Mouse (Mus musculus) limb, embryonic 11.5 days (tissue): ENCODE measurements at regions not wholly inside any gene's neighbourhood (a gene's known extent, or its start where the extent isn't known, plus 50 kb on each side); places are given as distances from the start of the nearest gene placed in this dataset.
A peak's percentile ranks its signal among the peaks of the same experiment; 100 is the strongest.
"Not testable (repeated sequence)": the region's sequence is repeated elsewhere in the genome, so short reads cannot be mapped to it uniquely, and the experiment has no call there.

Source experiments
- ATAC-seq: fragments of 200-750 bp; cut with Nextera tagmentation; 2 replicates; pipeline ENCODE4 v1.8.0; 2017; ENCODE audit warnings: low read depth; ENCODE audit not compliant: insufficient number of reproducible peaks, low FRiP score, low TSS enrichment
- DNase-seq: peaks from one replicate; pipeline ENCODE4 v3.0.0-alpha.2; 2015; ENCODE audit warnings: low spot score
- H3K27ac ChIP-seq: fragments of 300-500 bp; sonication (generic); replicated peaks from 2 replicates; pipeline ENCODE4 v1.5.1; 2014; ENCODE audit warnings: low read depth, mild to moderate bottlenecking, low read length
- H3K27me3 ChIP-seq: fragments of 300-500 bp; sonication (generic); 2 replicates; pipeline ENCODE4 v1.6.1; 2014; ENCODE audit warnings: mild to moderate bottlenecking, low read length, mixed read lengths; ENCODE audit not compliant: control insufficient read depth, insufficient read depth
- H3K36me3 ChIP-seq: fragments of 300-500 bp; sonication (generic); 2 replicates; pipeline ENCODE4 v1.6.1; 2014; ENCODE audit warnings: mild to moderate bottlenecking, low read length, moderate library complexity, mixed read lengths; ENCODE audit not compliant: control insufficient read depth, insufficient read depth
- H3K4me1 ChIP-seq: fragments of 300-500 bp; sonication (generic); 2 replicates; pipeline ENCODE4 v1.6.1; 2014; ENCODE audit warnings: low read length, mixed read lengths; ENCODE audit not compliant: control insufficient read depth, insufficient read depth
- H3K4me2 ChIP-seq: fragments of 300-500 bp; sonication (generic); 2 replicates; pipeline ENCODE4 v1.6.1; 2014; ENCODE audit warnings: low read depth, mild to moderate bottlenecking, moderate library complexity; ENCODE audit not compliant: severe bottlenecking
- H3K4me3 ChIP-seq: fragments of 300-500 bp; sonication (generic); 2 replicates; pipeline ENCODE4 v1.5.1; 2014; ENCODE audit warnings: low read depth, low read length
- H3K9ac ChIP-seq: fragments of 300-500 bp; sonication (generic); 2 replicates; pipeline ENCODE4 v1.6.1; 2014; ENCODE audit warnings: mild to moderate bottlenecking, low read length
- H3K9me3 ChIP-seq: fragments of 300-500 bp; sonication (generic); 2 replicates; pipeline ENCODE4 v1.6.1; 2016; ENCODE audit warnings: low read length; ENCODE audit not compliant: control insufficient read depth
- WGBS: fragments of 180-500 bp; shearing (Covaris S2); extraction: QIAGEN DNeasy Blood & Tissue Kit; methylation state at CpG from one replicate; pipeline ENCODE4 v1.1.7; 2014; 5-methylcytosine and 5-hydroxymethylcytosine counted together

DNA sequence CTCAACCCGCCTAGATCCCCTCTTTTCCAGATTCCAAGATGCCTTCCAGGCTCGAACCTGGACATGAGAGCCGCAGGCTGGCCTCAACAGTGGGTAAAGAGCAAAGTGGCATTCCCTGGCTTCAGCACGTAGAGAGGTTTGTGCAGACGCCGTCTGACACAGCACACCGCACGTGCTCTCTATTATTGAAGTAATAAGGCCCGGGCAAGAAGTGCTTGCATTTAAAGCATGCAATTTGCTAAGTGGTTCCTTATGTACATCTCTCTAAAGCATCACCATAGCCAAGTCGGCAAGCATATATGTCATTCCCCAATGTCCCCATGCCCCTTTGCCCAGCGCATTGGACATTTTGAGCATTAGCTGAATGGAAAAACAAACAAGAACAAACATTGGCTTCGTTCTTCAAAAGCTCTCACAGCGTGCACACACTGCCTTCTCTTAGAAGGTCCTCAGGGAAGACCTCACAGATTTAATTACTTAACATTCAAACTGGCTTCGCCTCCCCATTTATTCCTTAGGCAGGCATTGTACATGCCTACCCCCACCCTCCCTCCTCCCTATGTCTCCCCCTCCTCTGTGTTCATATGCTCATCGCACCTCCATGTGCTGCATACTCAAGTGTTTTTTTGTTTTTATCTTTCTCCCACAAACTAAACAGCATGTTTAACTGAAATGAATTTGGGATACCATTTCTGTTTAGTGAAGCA is 273.9 kb downstream of the Samd5 start:
- 68% methylated on average over 15 of the region's 15 CpGs for WGBS
- ATAC-seq: no peak

DNA sequence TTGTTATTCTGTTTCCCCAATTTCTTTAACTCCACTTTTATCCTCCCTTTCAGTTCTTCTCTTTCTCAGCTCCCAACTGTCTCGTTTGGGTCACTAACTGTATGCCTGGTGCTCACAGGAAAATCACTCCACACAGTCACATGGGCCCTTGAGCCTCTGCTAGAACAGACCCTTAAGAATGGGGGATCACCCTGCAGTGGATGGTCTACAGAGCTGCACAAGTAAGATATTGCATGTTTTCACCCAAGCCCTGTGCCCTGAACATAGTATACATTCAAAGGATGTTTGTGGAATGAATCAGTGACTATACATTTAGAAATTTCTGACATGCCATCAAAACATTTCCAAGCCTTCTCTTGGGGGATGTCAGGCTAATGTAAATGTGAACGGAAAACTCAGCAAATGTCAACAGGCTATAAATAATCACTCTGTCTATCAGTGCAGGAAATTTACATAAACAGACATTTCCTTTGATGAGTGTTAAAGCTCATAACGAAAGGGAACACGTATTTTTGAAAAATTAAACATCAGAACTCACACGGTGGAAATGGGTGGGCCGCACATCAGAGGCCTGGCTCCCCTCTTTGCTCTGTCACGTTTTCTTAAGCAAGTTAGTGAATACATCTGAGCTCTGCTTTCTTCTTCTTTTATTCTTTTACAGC is 297.4 kb downstream of the Samd5 start:
- no peak overlapping the region for H3K9ac ChIP-seq
- no peak for ATAC-seq
- 72% methylated on average over 7 of the region's 7 CpGs for WGBS
- H3K4me2 ChIP-seq: no peak overlapping the region
- H3K27ac ChIP-seq: no peak overlapping the region
- no peaks in the 10 kb centered on the region for H3K36me3 ChIP-seq
- H3K9me3 ChIP-seq: no peaks in the 10 kb centered on the region
- H3K27me3 ChIP-seq: no peaks in the 10 kb centered on the region
- no peak for DNase-seq
- no peak overlapping the region for H3K4me3 ChIP-seq
- H3K4me1 ChIP-seq: no peaks in the 10 kb centered on the region

More for the DNA sequence above, 273.9 kb downstream of the Samd5 start:
- DNase-seq: peak; percentile 23
- Histone ChIP-seq H3K27me3 (no peaks in the 10 kb centered on the region), H3K4me3 (no peak overlapping the region), H3K27ac (no peak overlapping the region), H3K4me2 (no peak overlapping the region), H3K36me3 (no peaks in the 10 kb centered on the region), H3K4me1 (no peaks in the 10 kb centered on the region), H3K9me3 (no peaks in the 10 kb centered on the region), H3K9ac (no peak overlapping the region)

- H3K4me1 ChIP-seq: no peaks in the 10 kb centered on the region
- DNase-seq: no peak
- no peaks in the 10 kb centered on the region for H3K27me3 ChIP-seq
- ATAC-seq: no peak
- H3K4me3 ChIP-seq: no peak overlapping the region
- no peak overlapping the region for H3K4me2 ChIP-seq
- WGBS: 63% methylated on average over 1 of the region's 1 CpGs
- no peak overlapping the region for H3K27ac ChIP-seq
- H3K9me3 ChIP-seq: no peaks in the 10 kb centered on the region
- no peak overlapping the region for H3K9ac ChIP-seq
- no peaks in the 10 kb centered on the region for H3K36me3 ChIP-seq
Measured at GRCm38 (mm10) chr10:9362306-9362865, 312.6 kb downstream of the Samd5 start.

GRCm38 (mm10) chr10:9338207-9338801 is 336.7 kb downstream of the Samd5 start:
- Histone ChIP-seq H3K9me3 (no peaks in the 10 kb centered on the region), H3K27me3 (no peaks in the 10 kb centered on the region), H3K9ac (no peak overlapping the region), H3K4me1 (no peaks in the 10 kb centered on the region), H3K27ac (no peak overlapping the region), H3K4me2 (no peak overlapping the region), H3K4me3 (no peak overlapping the region), H3K36me3 (no peaks in the 10 kb centered on the region)
- no peak for ATAC-seq
- 69% methylated on average over 8 of the region's 8 CpGs for WGBS
- no peak for DNase-seq

DNA sequence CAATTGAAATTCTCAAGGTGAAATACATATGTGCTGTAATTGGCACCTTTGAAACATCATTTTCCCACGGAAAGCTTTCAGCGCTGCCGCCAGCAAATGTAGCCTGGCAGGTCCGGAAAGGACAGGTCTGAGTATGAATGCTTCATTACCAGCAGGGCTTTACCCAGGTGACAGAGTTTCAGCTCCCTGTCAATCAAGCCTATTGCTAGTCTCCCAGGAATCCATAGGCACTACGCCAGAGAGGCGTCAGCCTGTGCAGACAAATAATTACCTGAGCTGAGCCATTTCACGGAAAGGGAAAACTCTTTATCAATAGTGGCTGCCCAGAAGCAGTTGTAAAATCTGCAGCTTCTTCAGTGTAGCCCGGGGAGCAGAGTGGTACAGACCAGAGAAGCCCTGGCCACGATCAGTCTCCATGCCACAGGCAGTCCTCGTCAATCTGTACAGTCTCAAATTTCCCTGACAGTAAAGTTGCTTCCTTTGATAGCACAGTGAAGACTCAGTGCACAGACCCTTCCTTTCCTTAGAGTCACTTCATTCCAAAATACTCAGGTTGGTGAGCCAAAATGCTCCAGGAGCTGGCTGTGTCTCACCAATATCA is 340.7 kb downstream of the Samd5 start:
- Histone ChIP-seq H3K9me3 (no peaks in the 10 kb centered on the region), H3K4me1 (no peaks in the 10 kb centered on the region), H3K27ac (no peak overlapping the region), H3K27me3 (no peaks in the 10 kb centered on the region), H3K9ac (no peak overlapping the region), H3K4me2 (no peak overlapping the region), H3K36me3 (no peaks in the 10 kb centered on the region), H3K4me3 (no peak overlapping the region)
- DNase-seq: no peak
- WGBS: 73% methylated on average over 10 of the region's 10 CpGs
- no peak for ATAC-seq

GRCm38 (mm10) chr10:9331694-9332093 is 343.3 kb downstream of the Samd5 start:
- no peak overlapping the region for H3K4me2 ChIP-seq
- DNase-seq: no peak
- 49% methylated on average over 3 of the region's 3 CpGs for WGBS
- H3K9ac ChIP-seq: no peak overlapping the region
- H3K4me3 ChIP-seq: no peak overlapping the region
- no peaks in the 10 kb centered on the region for H3K27me3 ChIP-seq
- H3K36me3 ChIP-seq: no peaks in the 10 kb centered on the region
- no peaks in the 10 kb centered on the region for H3K9me3 ChIP-seq
- no peak for ATAC-seq
- H3K4me1 ChIP-seq: no peaks in the 10 kb centered on the region
- no peak overlapping the region for H3K27ac ChIP-seq

GRCm38 (mm10) chr10:9328324-9328723 is 346.7 kb downstream of the Samd5 start:
- H3K9me3 ChIP-seq: no peaks in the 10 kb centered on the region
- no peak overlapping the region for H3K4me3 ChIP-seq
- no peaks in the 10 kb centered on the region for H3K27me3 ChIP-seq
- no peak overlapping the region for H3K27ac ChIP-seq
- H3K4me2 ChIP-seq: no peak overlapping the region
- H3K4me1 ChIP-seq: no peaks in the 10 kb centered on the region
- no peak for DNase-seq
- H3K9ac ChIP-seq: no peak overlapping the region
- no peak for ATAC-seq
- WGBS: 89% methylated on average over 4 of the region's 4 CpGs
- H3K36me3 ChIP-seq: no peaks in the 10 kb centered on the region

DNA sequence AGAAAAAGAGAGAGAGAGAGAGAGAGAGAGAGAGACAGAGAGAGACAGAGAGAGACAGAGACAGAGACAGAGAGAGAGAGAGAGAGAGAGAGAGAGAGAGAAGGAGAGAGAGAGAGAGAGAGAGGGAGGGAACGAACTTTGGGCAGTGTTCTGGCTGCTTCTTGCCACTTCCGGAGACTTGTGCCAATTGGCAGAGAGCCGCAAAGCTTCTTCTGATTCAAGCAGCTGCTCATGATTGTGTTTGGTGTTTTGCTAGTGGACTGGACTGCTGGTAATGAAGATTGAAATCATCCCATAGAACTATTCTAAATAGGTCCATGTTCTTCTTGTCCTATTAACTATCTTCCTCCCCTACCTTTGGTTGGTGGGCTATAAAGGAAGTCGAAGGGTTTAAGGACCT is 347.1 kb downstream of the Samd5 start:
- not testable (repeated sequence) for H3K36me3 ChIP-seq, H3K4me1 ChIP-seq, H3K4me2 ChIP-seq, H3K4me3 ChIP-seq, H3K9me3 ChIP-seq, DNase-seq, H3K27ac ChIP-seq, H3K27me3 ChIP-seq, ATAC-seq, H3K9ac ChIP-seq
- 82% methylated on average over 4 of the region's 4 CpGs for WGBS
